Mouse (Mus musculus) layer of hippocampus, adult 9-11 months (tissue): ENCODE data around the gene Gipc1.

Source experiments
- DNase-seq: peaks from one replicate; pipeline ENCODE4 v3.0.0; 2022

Gipc1 gene

GRCm38 (mm10) chr8:83684517-83684916 lies 32.0 kb downstream of the Gipc1 start:
- DNase-seq, result no peak

GRCm38 (mm10) chr8:83689264-83689663 lies 36.8 kb downstream of the Gipc1 start:
- DNase-seq, result no peak

GRCm38 (mm10) chr8:83693609-83694236 lies 41.2 kb downstream of the Gipc1 start:
- DNase-seq, result no peak

- peak; percentile 38 for DNase-seq
These were observed 42.1 kb downstream of the Gipc1 start for GRCm38 (mm10) chr8:83694369-83695160.

- DNase-seq, result no peak
These were observed 43.1 kb downstream of the Gipc1 start for GRCm38 (mm10) chr8:83695351-83696106.

- no peak for DNase-seq
These were observed 45.1 kb downstream of the Gipc1 start for GRCm38 (mm10) chr8:83697374-83698220.

GRCm38 (mm10) chr8:83698291-83698660 lies 45.8 kb downstream of the Gipc1 start:
- peak; percentile 52 for DNase-seq

GRCm38 (mm10) chr8:83698661-83699453 lies 46.4 kb downstream of the Gipc1 start, which contains the start of gene Pkn1:
Gene Pkn1, minus strand, starts transcription at chr8:83699179.
- DNase-seq, result peak; percentile 70

- no peak for DNase-seq
These were observed 47.1 kb downstream of the Gipc1 start for GRCm38 (mm10) chr8:83699566-83699965.

GRCm38 (mm10) chr8:83700423-83701085 lies 48.1 kb downstream of the Gipc1 start:
- DNase-seq, result no peak

GRCm38 (mm10) chr8:83703426-83703825 lies 50.9 kb downstream of the Gipc1 start:
- DNase-seq, result no peak

GRCm38 (mm10) chr8:83706411-83706810 lies 53.9 kb downstream of the Gipc1 start:
- no peak for DNase-seq

GRCm38 (mm10) chr8:83707554-83707953 lies 55.1 kb downstream of the Gipc1 start:
- DNase-seq, result no peak
